Mouse (Mus musculus) lung, embryonic 16.5 days (tissue): Measurements from ENCODE around the gene F2rl1. TPM values are rescaled to one million over a fixed set of nuclear protein-coding genes. Genes with fewer than 3 reads are reported as not detected.

ENCODE experiments used
- ATAC-seq: fragments of 200-750 bp; cut with Nextera tagmentation; 2 replicates; pipeline ENCODE4 v1.8.0; 2017; ENCODE audit warnings: low read depth, mild to moderate bottlenecking, moderate library complexity
- H3K27ac ChIP-seq: fragments of 300-500 bp; sonication (generic); 2 replicates; pipeline ENCODE4 v1.5.1; 2014; ENCODE audit warnings: mild to moderate bottlenecking, control low read depth, low read length
- H3K27me3 ChIP-seq: fragments of 300-500 bp; sonication (generic); 2 replicates; pipeline ENCODE4 v1.6.1; 2014; ENCODE audit warnings: low read depth, low read length, mixed read lengths; ENCODE audit not compliant: control insufficient read depth, insufficient read depth
- H3K36me3 ChIP-seq: fragments of 300-500 bp; sonication (generic); 2 replicates; pipeline ENCODE4 v1.6.1; 2014; ENCODE audit warnings: low read length; ENCODE audit not compliant: control insufficient read depth, insufficient read depth
- H3K4me1 ChIP-seq: fragments of 300-500 bp; sonication (generic); replicated peaks from 2 replicates; pipeline ENCODE4 v1.6.1; 2014; ENCODE audit warnings: low read length, mixed read lengths; ENCODE audit not compliant: control insufficient read depth, insufficient read depth
- H3K4me2 ChIP-seq: fragments of 300-500 bp; sonication (generic); 2 replicates; pipeline ENCODE4 v1.6.1; 2014; ENCODE audit warnings: low read depth, low read length, control low read depth
- H3K4me3 ChIP-seq: fragments of 300-500 bp; sonication (generic); 2 replicates; pipeline ENCODE4 v1.5.1; 2014; ENCODE audit warnings: mild to moderate bottlenecking, low read length, control low read depth
- H3K9ac ChIP-seq: fragments of 300-500 bp; sonication (generic); 2 replicates; pipeline ENCODE4 v1.6.1; 2014; ENCODE audit warnings: low read length, control low read depth
- H3K9me3 ChIP-seq: fragments of 300-500 bp; sonication (generic); 2 replicates; pipeline ENCODE4 v1.6.1; 2016; ENCODE audit warnings: low read length; ENCODE audit not compliant: control insufficient read depth
- WGBS: fragments of 180-500 bp; shearing (Covaris S2); extraction: QIAGEN DNeasy Blood & Tissue Kit; methylation state at CpG from one replicate; pipeline ENCODE4 v1.1.7; 2014; 5-methylcytosine and 5-hydroxymethylcytosine counted together
- polyA plus RNA-seq: library from polyadenylated mRNA; unstranded; fragments of >200 nt; fragmentation: Nextera tagmentation; extraction: Ambion mirVana; gene quantifications from 2 replicates; pipeline ENCODE4 v1.2.1, GENCODE M21; 2015

The F2rl1 gene
- polyA plus RNA-seq, result 5.5 and 5.8 TPM in 2 replicates

- Histone ChIP-seq H3K27ac (peak within 1 kb of the TSS; percentile 50), H3K9me3 (no peaks in the 10 kb centered on the region), H3K4me2 (peak within 1 kb of the TSS; percentile 97), H3K4me3 (peak within 1 kb of the TSS; percentile 65), H3K36me3 (no peaks in the 10 kb centered on the region), H3K4me1 (peaks cover 8% of the 10 kb centered on the region; the same call in 1 of the 2 replicates), H3K27me3 (peaks cover 17% of the 10 kb centered on the region), H3K9ac (peak within 1 kb of the TSS; percentile 66)
- peak; percentile 94 for ATAC-seq
- under 1% methylated on average over 54 of the region's 54 CpGs for WGBS
These were observed at the start of gene F2rl1 for GRCm38 (mm10) chr13:95524674-95525491. Gene F2rl1 (minus strand): TSS chr13:95525227.

GRCm38 (mm10) chr13:95570877-95571276 lies 45.9 kb upstream of the F2rl1 start:
- no peak overlapping the region for H3K4me3 ChIP-seq
- no peak overlapping the region for H3K9ac ChIP-seq
- H3K9me3 ChIP-seq, result no peaks in the 10 kb centered on the region
- WGBS, result 91% methylated on average over 4 of the region's 4 CpGs
- no peak overlapping the region for H3K27ac ChIP-seq
- H3K4me1 ChIP-seq, result no peaks in the 10 kb centered on the region
- ATAC-seq, result no peak
- H3K27me3 ChIP-seq, result no peaks in the 10 kb centered on the region
- no peaks in the 10 kb centered on the region for H3K36me3 ChIP-seq
- no peak overlapping the region for H3K4me2 ChIP-seq

- Histone ChIP-seq H3K27me3 (no peaks in the 10 kb centered on the region), H3K4me3 (no peak overlapping the region), H3K36me3 (no peaks in the 10 kb centered on the region)
These were observed 44.3 kb upstream of the F2rl1 start for GRCm38 (mm10) chr13:95569326-95569725.

GRCm38 (mm10) chr13:95568336-95568735 lies 43.3 kb upstream of the F2rl1 start:
- Histone ChIP-seq H3K27me3 (no peaks in the 10 kb centered on the region), H3K4me2 (no peak overlapping the region), H3K27ac (no peak overlapping the region), H3K4me3 (no peak overlapping the region), H3K4me1 (no peaks in the 10 kb centered on the region), H3K36me3 (no peaks in the 10 kb centered on the region), H3K9me3 (no peaks in the 10 kb centered on the region), H3K9ac (no peak overlapping the region)
- 95% methylated on average over 3 of the region's 3 CpGs for WGBS
- no peak for ATAC-seq

More at GRCm38 (mm10) chr13:95569326-95569725, 44.3 kb upstream of the F2rl1 start:
- ATAC-seq, result no peak
- Histone ChIP-seq H3K9ac (no peak overlapping the region), H3K4me1 (no peaks in the 10 kb centered on the region), H3K4me2 (no peak overlapping the region), H3K9me3 (no peaks in the 10 kb centered on the region), H3K27ac (no peak overlapping the region)

GRCm38 (mm10) chr13:95566841-95567551 lies 42.0 kb upstream of the F2rl1 start:
- H3K4me1 ChIP-seq, result no peaks in the 10 kb centered on the region
- no peak for ATAC-seq
- H3K27me3 ChIP-seq, result no peaks in the 10 kb centered on the region
- H3K36me3 ChIP-seq, result no peaks in the 10 kb centered on the region
- H3K9me3 ChIP-seq, result no peaks in the 10 kb centered on the region
- 94% methylated on average over 15 of the region's 15 CpGs for WGBS
- no peak overlapping the region for H3K4me2 ChIP-seq
- H3K27ac ChIP-seq, result no peak overlapping the region
- no peak overlapping the region for H3K4me3 ChIP-seq
- no peak overlapping the region for H3K9ac ChIP-seq

GRCm38 (mm10) chr13:95563693-95564092 lies 38.7 kb upstream of the F2rl1 start:
- Histone ChIP-seq H3K9me3 (no peaks in the 10 kb centered on the region), H3K9ac (no peak overlapping the region), H3K4me3 (no peak overlapping the region), H3K27ac (no peak overlapping the region), H3K4me2 (no peak overlapping the region), H3K36me3 (no peaks in the 10 kb centered on the region), H3K27me3 (no peaks in the 10 kb centered on the region), H3K4me1 (no peaks in the 10 kb centered on the region)
- 0% methylated on average over 3 of the region's 3 CpGs for WGBS
- ATAC-seq, result peak; percentile 87

- Histone ChIP-seq H3K4me2 (no peak overlapping the region), H3K27me3 (no peaks in the 10 kb centered on the region), H3K4me3 (no peak overlapping the region), H3K4me1 (no peaks in the 10 kb centered on the region), H3K27ac (no peak overlapping the region), H3K9ac (no peak overlapping the region), H3K9me3 (no peaks in the 10 kb centered on the region), H3K36me3 (no peaks in the 10 kb centered on the region)
- peak; percentile 59; the same call in 1 of the 2 replicates for ATAC-seq
- WGBS, result 38% methylated on average over 10 of the region's 10 CpGs
These were observed 38.1 kb upstream of the F2rl1 start for GRCm38 (mm10) chr13:95563066-95563610.

GRCm38 (mm10) chr13:95557326-95557725 lies 32.3 kb upstream of the F2rl1 start:
- no peak for ATAC-seq
- no peaks in the 10 kb centered on the region for H3K36me3 ChIP-seq
- 72% methylated on average over 7 of the region's 7 CpGs for WGBS
- no peak overlapping the region for H3K4me3 ChIP-seq
- H3K9ac ChIP-seq, result no peak overlapping the region
- no peak overlapping the region for H3K4me2 ChIP-seq
- H3K4me1 ChIP-seq, result no peaks in the 10 kb centered on the region
- no peaks in the 10 kb centered on the region for H3K9me3 ChIP-seq
- no peak overlapping the region for H3K27ac ChIP-seq
- no peaks in the 10 kb centered on the region for H3K27me3 ChIP-seq

- H3K27ac ChIP-seq, result no peak overlapping the region
- no peak for ATAC-seq
- H3K9ac ChIP-seq, result no peak overlapping the region
- H3K27me3 ChIP-seq, result no peaks in the 10 kb centered on the region
- WGBS, result 73% methylated on average over 11 of the region's 11 CpGs
- H3K4me1 ChIP-seq, result peaks cover 2% of the 10 kb centered on the region; the same call in 1 of the 2 replicates
- H3K9me3 ChIP-seq, result no peaks in the 10 kb centered on the region
- H3K4me2 ChIP-seq, result no peak overlapping the region
- H3K4me3 ChIP-seq, result no peak overlapping the region
- H3K36me3 ChIP-seq, result no peaks in the 10 kb centered on the region
These were observed 29.0 kb upstream of the F2rl1 start for GRCm38 (mm10) chr13:95553885-95554492.
